Mouse (Mus musculus): ENCODE data around the gene Cped1.

Cped1 gene

GRCm38 (mm10) chr6:21985732-21986540 lies at the start of gene Cped1:
Cped1 (plus strand) TSS chr6:21985916.
- DNase-seq (ENCODE audit: low spot score), result peak; percentile 60

- peak; percentile 11 for DNase-seq (ENCODE audit: low spot score)
Observed at GRCm38 (mm10) chr6:21937981-21938635, 47.6 kb upstream of the Cped1 start.

DNA sequence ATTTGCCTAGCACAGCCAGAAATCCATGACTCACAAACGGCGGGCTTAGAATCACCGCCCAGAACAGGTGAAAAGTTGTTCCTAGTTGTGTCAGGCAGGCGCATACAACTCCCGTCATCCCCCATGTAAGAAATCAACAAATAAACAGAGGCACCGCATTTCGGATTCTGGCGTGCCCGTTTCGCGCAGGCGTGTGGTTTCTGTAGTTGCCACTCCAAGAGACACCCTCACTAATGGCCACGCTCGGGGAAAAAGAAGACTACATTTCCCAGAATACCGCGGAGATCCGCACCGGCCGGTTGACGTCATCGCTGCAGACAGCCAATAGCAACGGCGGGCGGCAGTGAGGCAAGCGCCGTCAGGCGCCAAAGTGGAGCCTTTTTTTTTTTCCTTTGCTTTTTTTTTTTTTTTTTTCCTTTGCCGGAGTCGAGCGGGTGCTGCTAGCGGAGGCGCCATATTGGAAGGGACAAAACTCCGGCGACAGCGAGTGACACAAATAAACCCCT lies 36.4 kb upstream of the Cped1 start, which contains the start of gene Ing3:
Gene Ing3 (plus strand): TSS at position 346 of the 506 bp plus-strand sequence.
- peak; percentile 98 for DNase-seq (ENCODE audit: low spot score)

DNA sequence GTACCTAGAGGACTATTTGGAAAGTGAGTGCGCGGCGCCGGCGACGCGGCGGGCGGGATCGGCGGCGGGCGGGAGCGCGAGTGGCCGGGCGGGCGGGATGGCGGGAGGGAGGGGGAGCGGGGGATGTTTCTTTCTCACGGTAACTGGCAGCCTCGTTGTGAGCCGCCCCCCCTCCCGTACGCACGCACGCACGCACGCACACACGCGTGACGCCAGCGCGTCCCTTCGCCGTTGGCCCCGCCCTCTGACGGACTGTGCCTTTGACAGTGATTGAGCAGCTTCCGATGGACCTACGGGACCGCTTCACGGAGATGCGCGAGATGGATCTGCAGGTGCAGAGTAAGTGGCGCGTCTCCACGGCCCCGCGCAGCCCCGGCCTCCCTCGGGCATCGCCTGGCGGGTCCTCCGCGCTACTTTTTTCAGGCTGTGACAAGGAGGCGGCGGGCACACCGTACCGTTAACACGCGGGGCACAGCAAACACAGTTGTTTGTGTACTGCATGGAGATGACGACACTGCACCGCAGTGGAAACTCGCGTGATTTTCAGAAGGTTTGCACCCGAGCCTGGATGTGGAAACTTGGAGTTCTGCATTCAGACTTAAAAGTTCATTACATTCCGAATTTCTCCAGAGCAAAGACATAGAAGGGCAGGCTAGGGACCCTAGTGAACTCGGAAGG lies 35.8 kb upstream of the Cped1 start:
- DNase-seq (ENCODE audit: low spot score), result peak; percentile 97

- no peak for DNase-seq (ENCODE audit: low spot score)
Observed at GRCm38 (mm10) chr6:21950676-21951075, 35.0 kb upstream of the Cped1 start.

DNA sequence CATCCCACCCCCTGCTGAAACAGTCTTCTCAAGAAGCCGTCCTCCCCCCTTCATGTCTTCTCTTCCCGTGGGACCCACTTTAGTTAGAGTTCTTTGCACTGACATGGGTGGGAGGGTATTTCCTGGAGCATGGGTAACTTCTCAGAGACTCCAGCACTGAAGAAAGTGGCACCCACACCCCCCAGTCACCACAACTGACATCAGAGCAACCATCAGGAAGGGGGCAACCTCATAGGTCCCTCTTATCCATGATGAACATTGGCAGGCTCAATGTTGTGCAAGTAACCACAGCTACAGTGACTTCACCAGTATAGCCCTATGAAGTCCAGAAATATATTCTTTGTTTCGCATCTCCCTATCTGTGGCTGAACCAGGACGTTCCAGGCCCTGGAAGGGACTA lies 30.2 kb upstream of the Cped1 start:
- no peak for DNase-seq (ENCODE audit: low spot score)

- no peak for DNase-seq (ENCODE audit: low spot score)
Observed at GRCm38 (mm10) chr6:21958922-21959321, 26.8 kb upstream of the Cped1 start.

DNA sequence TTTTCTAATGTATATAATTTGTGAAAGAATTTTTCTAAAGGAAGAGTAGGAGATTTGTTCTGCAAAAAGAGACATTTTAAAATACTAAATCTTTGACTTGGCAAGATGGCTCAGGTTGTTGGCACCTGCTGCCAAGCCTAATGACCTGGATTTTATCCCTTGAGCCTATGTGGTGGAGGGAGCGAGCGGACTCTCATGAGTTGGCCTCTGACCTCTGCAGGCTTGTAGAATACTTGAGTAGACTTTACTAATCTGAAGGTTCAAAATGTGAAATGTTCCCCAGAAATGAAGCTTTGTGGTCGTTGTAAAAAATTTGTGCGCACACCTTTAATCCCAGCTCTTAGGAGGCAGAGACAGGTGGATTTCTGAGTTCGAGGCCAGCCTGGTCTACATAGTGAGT lies 25.8 kb upstream of the Cped1 start:
- DNase-seq (ENCODE audit: low spot score), result no peak

GRCm38 (mm10) chr6:21977532-21977931 lies 8.2 kb upstream of the Cped1 start:
- no peak for DNase-seq (ENCODE audit: low spot score)

GRCm38 (mm10) chr6:21981114-21981513 lies 4.6 kb upstream of the Cped1 start:
- DNase-seq (ENCODE audit: low spot score), result no peak

DNA sequence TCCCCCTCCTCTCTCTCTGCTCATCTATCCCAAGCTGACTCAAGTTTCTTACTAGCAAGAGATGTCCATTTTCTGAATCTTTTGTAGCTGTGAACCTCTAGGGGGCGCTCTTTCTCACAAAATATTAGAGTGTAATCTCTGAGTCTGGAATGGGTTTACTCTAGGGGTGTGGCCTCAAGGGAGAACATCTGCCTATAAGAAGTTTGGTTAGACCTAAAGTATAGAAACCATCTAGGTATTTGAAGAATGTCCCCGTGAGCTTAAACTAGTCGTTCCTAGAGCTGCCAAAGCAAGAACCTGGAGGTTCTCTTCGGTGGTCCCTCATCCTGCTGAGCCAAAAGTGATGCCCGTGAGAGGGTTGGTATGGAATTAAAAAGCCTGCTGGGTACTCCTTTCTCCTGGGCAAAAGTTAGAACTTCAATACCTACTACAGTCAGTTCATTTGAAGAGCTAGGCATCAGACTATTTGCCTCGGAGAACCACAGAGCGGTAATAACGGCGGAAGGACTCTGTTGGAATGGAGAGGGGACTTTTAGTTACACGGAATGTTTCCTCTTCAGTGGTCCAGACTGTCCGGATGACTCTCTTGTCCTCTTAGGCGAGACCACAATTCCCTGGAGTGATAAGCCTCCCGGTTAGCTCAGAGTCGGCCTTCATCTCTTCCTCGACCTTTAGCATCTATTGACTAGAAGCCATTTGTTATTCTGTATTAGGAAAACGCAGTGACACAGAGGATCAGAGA lies 555 bp upstream of the Cped1 start:
- DNase-seq (ENCODE audit: low spot score), result peak; percentile 61

GRCm38 (mm10) chr6:21986660-21987331 lies 1.1 kb downstream of the Cped1 start:
- DNase-seq (ENCODE audit: low spot score), result peak; percentile 18

- DNase-seq (ENCODE audit: low spot score), result no peak
Observed at GRCm38 (mm10) chr6:21987554-21987953, 1.8 kb downstream of the Cped1 start.

- DNase-seq (ENCODE audit: low spot score), result no peak
Observed at GRCm38 (mm10) chr6:21988296-21988695, 2.6 kb downstream of the Cped1 start.

GRCm38 (mm10) chr6:21989081-21989480 lies 3.4 kb downstream of the Cped1 start:
- DNase-seq (ENCODE audit: low spot score), result no peak

DNA sequence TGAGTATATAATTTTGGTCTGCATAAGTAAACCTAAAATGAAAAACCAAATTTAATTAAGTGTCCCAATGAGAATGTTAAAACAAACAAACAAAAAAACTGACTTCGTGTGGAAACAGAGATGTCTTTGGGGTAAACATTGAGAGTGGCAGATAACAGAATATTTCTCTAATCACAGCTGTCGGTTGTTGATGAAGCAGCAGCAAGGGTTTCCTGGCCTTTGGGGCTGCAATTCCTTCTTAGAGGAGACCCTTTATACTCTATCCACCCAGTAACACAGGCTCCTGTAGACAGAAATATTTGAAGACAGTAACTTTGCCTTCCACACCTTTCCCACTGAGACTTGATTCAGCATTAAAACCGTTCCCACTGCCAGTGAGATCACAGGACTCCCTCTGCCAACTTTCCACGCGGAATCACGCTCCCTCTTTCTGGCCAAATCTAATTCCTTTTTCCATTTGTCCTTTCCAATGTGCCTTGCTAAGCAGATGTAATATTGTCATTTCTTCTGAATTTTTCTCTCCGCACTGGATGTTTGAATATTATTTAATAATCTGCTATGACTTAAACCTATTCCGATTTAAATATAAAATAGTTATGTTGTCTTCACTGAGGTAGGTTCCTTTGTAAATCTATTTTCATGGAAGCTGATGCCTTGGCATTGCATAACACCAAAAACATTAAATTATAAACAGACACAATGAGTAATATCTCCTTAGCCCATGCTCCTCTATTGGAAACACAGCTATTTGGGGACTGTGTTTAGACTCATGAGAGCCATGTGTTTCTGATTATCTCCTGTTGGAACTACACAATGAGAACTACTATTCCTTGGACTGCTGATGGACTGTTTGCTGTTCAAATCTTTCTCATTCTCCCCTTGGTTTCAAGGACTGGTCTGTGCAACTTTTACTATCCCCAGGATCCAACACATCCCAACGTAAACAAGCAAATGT lies 4.7 kb downstream of the Cped1 start:
- DNase-seq (ENCODE audit: low spot score), result no peak

DNA sequence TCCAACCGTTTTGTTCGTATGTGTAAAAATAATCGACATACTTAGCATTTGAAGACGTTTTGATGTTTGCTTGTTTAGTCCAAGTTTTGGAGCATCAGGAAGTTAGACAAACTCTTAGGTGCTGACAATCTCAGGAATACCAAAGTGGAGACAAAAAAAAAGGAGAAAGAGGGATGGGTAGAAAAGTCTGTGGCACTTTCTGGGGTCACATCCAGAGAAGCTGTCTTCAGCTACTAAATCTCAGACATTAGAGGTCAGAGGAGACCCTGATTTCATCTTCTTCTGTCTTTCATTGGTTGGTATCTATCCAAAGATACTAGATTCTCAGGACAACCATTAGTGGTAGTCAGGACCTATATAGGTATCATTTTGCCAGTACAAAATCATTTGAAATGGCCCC lies 5.4 kb downstream of the Cped1 start:
- no peak for DNase-seq (ENCODE audit: low spot score)

- no peak for DNase-seq (ENCODE audit: low spot score)
Observed at GRCm38 (mm10) chr6:21993070-21993469, 7.4 kb downstream of the Cped1 start.

DNA sequence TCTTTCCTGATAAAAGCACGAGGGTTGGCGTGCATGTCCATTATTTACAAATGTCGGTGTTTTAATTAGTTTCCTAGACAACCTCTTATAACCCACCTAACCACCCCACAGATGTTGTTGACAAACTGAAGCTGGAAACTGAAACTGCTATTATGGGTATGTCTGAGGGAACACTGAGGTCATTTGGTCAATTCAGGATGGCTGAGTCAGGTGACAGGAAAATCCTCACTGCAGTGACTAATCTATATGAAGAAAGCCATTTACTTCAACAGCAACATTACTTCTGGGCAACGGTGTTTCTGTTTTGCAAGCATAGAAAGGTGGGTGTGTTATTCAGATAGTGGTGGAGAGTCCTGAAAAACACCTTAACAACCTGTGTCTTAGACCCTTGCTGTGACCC lies 12.4 kb downstream of the Cped1 start:
- DNase-seq (ENCODE audit: low spot score), result no peak

- no peak for DNase-seq (ENCODE audit: low spot score)
Observed at GRCm38 (mm10) chr6:21999025-21999424, 13.3 kb downstream of the Cped1 start.

All from urinary bladder, postnatal 14 days (tissue).